Mouse (Mus musculus) liver, embryonic 15.5 days (tissue): ENCODE measurements around the gene Macrod1. TPM values are rescaled to one million over a fixed set of nuclear protein-coding genes. Genes with fewer than 3 reads are reported as not detected.

Source experiments
- ATAC-seq: fragments of 200-750 bp; cut with Nextera tagmentation; 2 replicates; pipeline ENCODE4 v1.8.0; 2017; ENCODE audit warnings: moderate number of reproducible peaks, mild to moderate bottlenecking, moderate library complexity; ENCODE audit not compliant: insufficient read depth
- H3K27ac ChIP-seq: fragments of 300-500 bp; sonication (generic); replicated peaks from 2 replicates; pipeline ENCODE4 v1.5.1; 2015; ENCODE audit warnings: mild to moderate bottlenecking, inconsistent platforms
- H3K27me3 ChIP-seq: fragments of 300-500 bp; sonication (generic); 2 replicates; pipeline ENCODE4 v1.6.1; 2015; ENCODE audit warnings: mild to moderate bottlenecking, inconsistent platforms
- H3K36me3 ChIP-seq: fragments of 300-500 bp; sonication (generic); replicated peaks from 2 replicates; pipeline ENCODE4 v1.6.1; 2015; ENCODE audit warnings: moderate library complexity, mild to moderate bottlenecking, inconsistent platforms
- H3K4me1 ChIP-seq: fragments of 300-500 bp; sonication (generic); replicated peaks from 2 replicates; pipeline ENCODE4 v1.6.1; 2015; ENCODE audit warnings: inconsistent platforms
- H3K4me2 ChIP-seq: fragments of 300-500 bp; sonication (generic); 2 replicates; pipeline ENCODE4 v1.6.1; 2015; ENCODE audit warnings: moderate library complexity, mild to moderate bottlenecking, inconsistent platforms
- H3K4me3 ChIP-seq: fragments of 300-500 bp; sonication (generic); replicated peaks from 2 replicates; pipeline ENCODE4 v1.5.1; 2015; ENCODE audit warnings: mild to moderate bottlenecking, inconsistent platforms
- H3K9ac ChIP-seq: fragments of 300-500 bp; sonication (generic); 2 replicates; pipeline ENCODE4 v1.6.1; 2015; ENCODE audit warnings: moderate library complexity, mild to moderate bottlenecking, inconsistent platforms
- H3K9me3 ChIP-seq: fragments of 300-500 bp; sonication (generic); replicated peaks from 2 replicates; pipeline ENCODE4 v1.6.1; 2016; ENCODE audit warnings: inconsistent platforms
- WGBS: fragments of 180-500 bp; shearing (Covaris S2); methylation state at CpG from one replicate; pipeline ENCODE4 v1.1.7; 2015; ENCODE audit warnings: mixed read lengths; ENCODE audit not compliant: insufficient replicate concordance; 5-methylcytosine and 5-hydroxymethylcytosine counted together
- polyA plus RNA-seq: library from polyadenylated mRNA; unstranded; fragments of >200 nt; fragmentation: Nextera tagmentation; extraction: Ambion mirVana; gene quantifications from 2 replicates; pipeline ENCODE4 v1.2.1, GENCODE M21; 2015

Gene Macrod1
- polyA plus RNA-seq, 1 experiment from 2014 or later, result 5.6 TPM

DNA sequence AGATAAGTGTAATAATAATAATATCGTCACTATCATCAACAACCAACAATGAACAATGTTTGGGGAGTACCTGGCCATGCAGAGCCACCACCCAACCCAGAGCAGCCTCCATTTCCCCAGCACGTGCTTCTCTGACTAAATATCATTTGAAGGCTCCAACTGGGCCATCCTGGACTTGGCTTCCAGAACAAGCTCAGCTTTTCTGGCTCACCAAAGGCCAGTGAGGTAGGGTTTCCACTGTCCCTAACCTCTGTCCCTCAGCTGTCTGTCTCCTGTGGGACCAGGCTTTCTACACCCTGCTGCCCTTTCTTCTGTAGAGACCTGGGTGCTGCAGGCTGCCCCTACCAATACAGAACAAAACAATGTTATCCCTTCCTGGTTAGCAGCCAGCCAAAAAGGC is 50.0 kb downstream of the Macrod1 start:
- no peak overlapping the region for H3K4me2 ChIP-seq
- H3K9ac ChIP-seq, result no peak overlapping the region
- H3K36me3 ChIP-seq, result no peaks in the 10 kb centered on the region
- 66% methylated on average over 2 of the region's 2 CpGs for WGBS
- ATAC-seq, result no peak
- no peaks in the 10 kb centered on the region for H3K27me3 ChIP-seq
- no peaks in the 10 kb centered on the region for H3K9me3 ChIP-seq
- no peak overlapping the region for H3K4me3 ChIP-seq
- H3K27ac ChIP-seq, result no peak overlapping the region
- peaks cover 11% of the 10 kb centered on the region for H3K4me1 ChIP-seq

DNA sequence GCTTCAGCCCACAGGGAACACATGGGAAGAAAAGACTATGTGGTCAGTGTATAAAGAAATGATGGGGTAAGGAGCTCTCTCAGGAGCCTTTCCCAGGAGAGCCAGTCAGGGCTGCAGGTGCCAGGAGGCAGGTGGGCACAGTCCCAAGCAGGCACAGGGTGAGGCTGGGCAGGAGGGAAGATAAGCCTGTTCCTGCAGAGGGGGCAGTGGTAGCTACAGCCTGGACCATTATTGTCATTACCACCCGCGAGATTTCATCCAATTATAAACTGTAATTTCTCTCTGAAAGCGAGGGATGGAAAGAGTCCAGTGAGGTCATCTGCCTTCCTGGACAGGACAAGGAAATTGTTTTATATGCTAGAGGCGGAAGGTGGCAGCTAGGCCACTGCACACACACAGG is 50.6 kb downstream of the Macrod1 start:
- no peak overlapping the region for H3K9ac ChIP-seq
- WGBS, result 72% methylated on average over 4 of the region's 4 CpGs
- H3K9me3 ChIP-seq, result no peaks in the 10 kb centered on the region
- H3K4me1 ChIP-seq, result peaks cover 11% of the 10 kb centered on the region
- H3K4me2 ChIP-seq, result no peak overlapping the region
- no peak for ATAC-seq
- H3K27ac ChIP-seq, result no peak overlapping the region
- no peak overlapping the region for H3K4me3 ChIP-seq
- H3K27me3 ChIP-seq, result no peaks in the 10 kb centered on the region
- H3K36me3 ChIP-seq, result no peaks in the 10 kb centered on the region

- Histone ChIP-seq H3K9me3 (no peaks in the 10 kb centered on the region), H3K4me3 (no peak overlapping the region), H3K36me3 (no peaks in the 10 kb centered on the region), H3K27ac (no peak overlapping the region), H3K9ac (no peak overlapping the region), H3K4me1 (peaks cover 11% of the 10 kb centered on the region), H3K4me2 (no peak overlapping the region), H3K27me3 (no peaks in the 10 kb centered on the region)
- WGBS, result 48% methylated on average over 6 of the region's 6 CpGs
- no peak for ATAC-seq
Observed at GRCm38 (mm10) chr19:7108114-7108905, 51.7 kb downstream of the Macrod1 start.

DNA sequence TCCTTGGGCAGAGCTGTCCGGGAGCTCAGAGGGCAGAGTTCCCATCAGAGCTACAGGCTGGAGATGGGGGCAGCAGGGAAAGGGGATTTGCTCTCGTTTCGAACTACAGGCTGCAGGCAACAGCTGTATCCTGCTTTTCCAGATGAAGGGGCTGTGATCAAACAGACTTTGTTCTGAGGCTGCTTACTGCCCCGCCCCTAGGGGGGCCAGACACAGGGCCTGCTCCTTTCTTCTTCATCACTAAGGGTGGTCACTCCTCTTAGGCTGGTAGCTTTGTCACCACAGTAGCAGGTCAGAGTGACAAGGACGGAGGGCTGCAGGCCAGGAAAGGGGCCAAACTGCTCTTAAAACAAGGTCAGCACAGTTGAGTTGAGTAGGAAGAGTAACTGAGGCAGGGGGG is 53.5 kb downstream of the Macrod1 start:
- WGBS, result 25% methylated on average over 5 of the region's 5 CpGs
- ATAC-seq, result no peak
- Histone ChIP-seq H3K36me3 (no peaks in the 10 kb centered on the region), H3K9me3 (no peaks in the 10 kb centered on the region), H3K9ac (no peak overlapping the region), H3K27me3 (no peaks in the 10 kb centered on the region), H3K4me3 (no peak overlapping the region), H3K4me2 (no peak overlapping the region), H3K4me1 (peaks cover 14% of the 10 kb centered on the region), H3K27ac (no peak overlapping the region)

DNA sequence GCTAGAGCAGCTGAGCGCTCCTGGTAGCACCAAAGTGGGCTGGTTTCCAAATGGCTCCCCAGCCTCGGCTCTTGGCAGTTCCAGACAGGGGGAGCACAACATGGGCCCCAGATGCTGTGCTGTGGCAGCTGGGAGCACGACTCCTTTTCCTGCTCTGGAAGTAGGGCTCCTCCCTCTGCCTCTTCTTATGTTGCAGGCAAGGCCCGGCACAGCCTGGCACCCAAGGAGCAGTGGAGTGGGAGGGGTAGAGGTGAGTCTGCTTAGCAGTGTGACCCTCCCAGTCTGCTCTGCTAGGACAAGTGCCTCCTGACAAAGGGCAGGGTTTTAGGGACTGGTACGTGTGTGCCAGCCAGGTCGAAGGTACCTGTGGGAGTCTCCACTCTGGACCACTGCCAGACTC is 54.3 kb downstream of the Macrod1 start:
- Histone ChIP-seq H3K9me3 (no peaks in the 10 kb centered on the region), H3K36me3 (no peaks in the 10 kb centered on the region), H3K4me3 (no peak overlapping the region), H3K27me3 (no peaks in the 10 kb centered on the region), H3K4me2 (no peak overlapping the region), H3K27ac (no peak overlapping the region), H3K9ac (no peak overlapping the region), H3K4me1 (peaks cover 22% of the 10 kb centered on the region)
- ATAC-seq, result no peak
- 63% methylated on average over 6 of the region's 6 CpGs for WGBS

GRCm38 (mm10) chr19:7111309-7111708 is 54.7 kb downstream of the Macrod1 start:
- Histone ChIP-seq H3K27ac (no peak overlapping the region), H3K36me3 (no peaks in the 10 kb centered on the region), H3K27me3 (no peaks in the 10 kb centered on the region), H3K9me3 (no peaks in the 10 kb centered on the region), H3K4me1 (peaks cover 27% of the 10 kb centered on the region), H3K4me3 (no peak overlapping the region), H3K9ac (no peak overlapping the region), H3K4me2 (no peak overlapping the region)
- ATAC-seq, result no peak
- WGBS, result 77% methylated on average over 6 of the region's 6 CpGs

DNA sequence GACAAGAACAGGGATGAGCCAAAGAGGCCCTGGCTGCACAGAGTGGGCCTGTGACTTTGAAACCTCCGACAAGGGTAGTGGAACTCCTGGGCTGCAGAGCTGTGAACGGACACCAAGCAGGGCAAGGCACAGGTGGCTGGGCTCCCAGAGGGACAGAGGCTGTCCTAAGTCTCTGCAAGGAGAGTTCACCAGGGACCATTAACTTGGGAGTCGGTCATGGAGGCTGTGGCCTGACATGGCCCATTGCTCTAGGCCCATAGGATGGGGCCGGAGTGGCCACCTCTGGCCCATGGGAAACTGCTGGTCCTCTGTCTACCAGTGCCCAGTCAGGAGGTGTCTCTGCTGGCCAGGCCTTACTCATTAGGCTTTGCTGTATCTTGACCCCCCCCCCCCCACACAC is 55.1 kb downstream of the Macrod1 start:
- Histone ChIP-seq H3K9me3 (no peaks in the 10 kb centered on the region), H3K4me1 (peaks cover 31% of the 10 kb centered on the region), H3K4me2 (no peak overlapping the region), H3K4me3 (no peak overlapping the region), H3K27ac (no peak overlapping the region), H3K36me3 (no peaks in the 10 kb centered on the region), H3K27me3 (no peaks in the 10 kb centered on the region), H3K9ac (no peak overlapping the region)
- WGBS, result 67% methylated on average over 4 of the region's 4 CpGs
- ATAC-seq, result no peak

DNA sequence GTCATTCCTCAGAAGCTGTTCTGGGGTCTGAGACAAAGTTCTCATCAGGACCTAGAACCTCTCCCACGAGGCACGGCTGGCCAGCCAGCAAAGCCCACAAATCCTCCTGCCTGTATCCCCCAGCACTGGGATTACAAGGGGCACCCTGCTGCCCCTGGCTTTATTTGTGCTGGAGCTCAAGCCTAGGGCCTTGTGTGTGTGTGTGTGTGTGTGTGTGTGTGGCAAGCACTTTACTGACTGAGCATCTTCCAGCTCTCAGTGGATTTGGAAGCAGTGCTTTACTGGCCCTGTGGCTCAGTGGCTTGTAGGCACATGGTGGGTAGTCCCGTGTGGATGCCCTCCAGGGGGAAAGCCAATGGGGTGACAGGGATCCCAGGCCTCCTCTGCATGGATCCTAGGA is 56.0 kb downstream of the Macrod1 start:
- Histone ChIP-seq H3K9me3 (no peaks in the 10 kb centered on the region), H3K4me3 (no peak overlapping the region), H3K36me3 (no peaks in the 10 kb centered on the region), H3K27me3 (no peaks in the 10 kb centered on the region), H3K27ac (no peak overlapping the region), H3K4me1 (peaks cover 40% of the 10 kb centered on the region), H3K9ac (no peak overlapping the region), H3K4me2 (no peak overlapping the region)
- 55% methylated on average over 3 of the region's 3 CpGs for WGBS
- no peak for ATAC-seq

- H3K4me2 ChIP-seq, result no peak overlapping the region
- H3K27ac ChIP-seq, result 0 out of 2 replicates have a peak overlapping the region, but pooled peaks have one; percentile 19
- no peak for ATAC-seq
- no peak overlapping the region for H3K4me3 ChIP-seq
- no peaks in the 10 kb centered on the region for H3K36me3 ChIP-seq
- 62% methylated on average over 14 of the region's 14 CpGs for WGBS
- H3K27me3 ChIP-seq, result no peaks in the 10 kb centered on the region
- H3K9ac ChIP-seq, result no peak overlapping the region
- peaks cover 49% of the 10 kb centered on the region for H3K4me1 ChIP-seq
- H3K9me3 ChIP-seq, result no peaks in the 10 kb centered on the region
Observed at GRCm38 (mm10) chr19:7113574-7113973, 57.0 kb downstream of the Macrod1 start.

DNA sequence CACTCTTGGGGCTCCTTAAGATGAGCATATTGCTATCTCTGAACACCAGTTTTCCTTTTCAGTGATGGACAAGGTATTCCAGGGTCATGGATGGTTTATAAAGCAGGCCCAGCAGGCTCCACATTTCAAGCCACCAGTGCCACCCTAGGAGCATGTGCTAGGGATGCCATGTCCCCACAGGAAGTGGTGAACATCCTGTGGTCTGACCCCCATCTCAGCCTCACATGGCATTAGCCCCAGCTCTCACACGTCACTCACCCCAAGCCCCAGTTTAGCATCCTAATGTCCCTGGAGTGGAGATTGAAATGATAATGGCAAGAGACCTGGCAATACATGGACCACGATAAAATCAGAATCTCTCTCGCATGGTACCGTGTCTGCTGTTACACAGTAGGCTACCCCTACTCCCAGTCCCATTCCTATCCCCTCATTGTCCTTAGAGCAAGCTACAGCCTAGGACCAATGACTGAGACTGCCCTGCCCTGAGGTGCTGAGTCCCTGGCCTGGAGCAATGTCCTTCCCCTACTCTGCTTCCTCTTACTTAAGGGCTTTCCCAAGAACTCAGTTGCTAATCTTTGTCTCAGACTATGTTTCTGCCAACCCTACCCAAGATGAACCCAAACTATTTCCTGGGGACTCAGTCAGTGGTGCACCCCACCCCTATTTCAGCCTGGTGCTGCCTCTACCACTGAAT is 59.6 kb downstream of the Macrod1 start:
- peak overlapping the region; percentile 84 for H3K27ac ChIP-seq
- peak overlapping the region; percentile 3; the same call in 1 of the 2 replicates for H3K9ac ChIP-seq
- WGBS, result 46% methylated on average over 4 of the region's 4 CpGs
- H3K9me3 ChIP-seq, result no peaks in the 10 kb centered on the region
- no peaks in the 10 kb centered on the region for H3K27me3 ChIP-seq
- H3K4me3 ChIP-seq, result no peak overlapping the region
- peaks cover 74% of the 10 kb centered on the region for H3K4me1 ChIP-seq
- peak overlapping the region; percentile 69 for H3K4me2 ChIP-seq
- ATAC-seq, result no peak
- no peaks in the 10 kb centered on the region for H3K36me3 ChIP-seq

DNA sequence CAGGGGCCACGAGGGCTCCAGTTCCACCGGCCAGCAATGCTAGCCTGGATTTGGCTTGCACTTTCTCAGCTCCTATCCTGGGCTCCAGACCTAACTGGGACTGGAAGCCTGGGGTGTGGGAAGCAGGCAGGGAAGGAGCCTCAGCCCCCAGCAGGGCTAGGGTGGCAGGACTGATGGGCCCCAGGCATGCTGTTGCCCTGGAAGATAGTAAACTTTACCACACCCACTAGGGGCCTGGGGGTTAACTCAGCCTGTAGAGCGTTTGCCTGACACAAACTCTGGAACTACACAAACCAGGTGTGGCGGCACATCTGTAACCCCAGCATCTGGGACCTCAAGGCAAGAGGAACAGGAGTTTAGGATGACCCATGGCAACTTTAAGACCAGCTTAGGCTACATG is 60.5 kb downstream of the Macrod1 start:
- WGBS, result 9% methylated on average over 4 of the region's 4 CpGs
- Histone ChIP-seq H3K9ac (peak overlapping the region; percentile 44; the same call in 1 of the 2 replicates), H3K27me3 (no peaks in the 10 kb centered on the region), H3K4me3 (peak overlapping the region; percentile 26), H3K36me3 (no peaks in the 10 kb centered on the region), H3K4me1 (peaks cover 82% of the 10 kb centered on the region), H3K4me2 (peak overlapping the region; percentile 69), H3K9me3 (no peaks in the 10 kb centered on the region), H3K27ac (peak overlapping the region; percentile 84)
- peak; percentile 83 for ATAC-seq
